In the genomic region with DNA sequence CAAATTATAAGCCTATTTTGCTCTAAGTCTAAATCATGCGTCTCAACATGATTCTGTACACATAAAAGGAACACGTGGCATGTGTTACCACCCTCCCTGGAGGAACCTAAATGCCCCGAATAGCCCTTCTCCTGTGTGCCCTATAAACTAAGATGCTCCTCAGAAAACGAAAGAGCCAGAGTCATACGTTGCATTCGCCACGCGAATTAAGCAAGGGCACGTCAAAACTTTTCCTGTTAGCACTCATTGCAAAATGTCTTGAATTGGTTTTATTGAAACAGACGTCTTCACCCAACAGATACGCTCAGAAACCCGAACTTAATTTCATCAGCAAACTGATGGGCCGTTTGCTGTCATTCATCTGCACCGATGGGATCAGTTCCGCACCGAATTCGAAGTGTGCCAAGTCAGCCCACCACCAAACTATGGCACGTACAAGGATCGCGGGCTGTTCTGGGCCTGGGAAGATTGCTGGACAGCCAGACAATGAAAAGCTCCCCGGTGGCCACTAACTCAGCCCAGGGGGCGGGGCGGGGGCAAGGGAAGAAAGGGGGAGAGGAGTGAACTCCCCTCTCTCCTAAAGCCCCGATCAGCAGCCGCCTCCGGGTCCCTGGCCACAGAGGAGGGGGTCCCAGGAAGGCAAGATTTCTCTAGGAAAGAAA, we compare ENCODE assay signal across 8 mouse cellular contexts. TPM values are rescaled to one million over a fixed set of nuclear protein-coding genes. Genes with fewer than 3 reads are reported as not detected.
A peak's percentile ranks its signal among the peaks of the same experiment; 100 is the strongest.
DNase-seq lines count a peak whose midpoint lies in the region; ATAC-seq and TF ChIP-seq lines count a peak whose summit lies in the region.

No protein-coding gene starts in this region.

- H3K9me3 ChIP-seq in heart, embryonic 11.5 days (replicated peaks; ENCODE audit: control insufficient read depth, low read length) = no peaks in the 10 kb centered on the region
- H3K9me3 ChIP-seq in midbrain, embryonic 12.5 days = no peaks in the 10 kb centered on the region

- TF ChIP-seq CTCF in layer of hippocampus, adult 2 months (conservative IDR thresholded peaks at IDR 0.05) = no peak

- H3K36me3 ChIP-seq in heart, embryonic 11.5 days (ENCODE audit: control insufficient read depth, insufficient read depth, low read length) = no peaks in the 10 kb centered on the region
- 0 out of 2 replicates have a peak, but pooled peaks cover 3% of the 10 kb centered on the region for H3K36me3 ChIP-seq in midbrain, embryonic 12.5 days

- H3K9ac ChIP-seq in heart, embryonic 11.5 days (ENCODE audit: low read depth, low read length) = peak overlapping the region; percentile 90
- peak overlapping the region; percentile 77 for H3K9ac ChIP-seq in midbrain, embryonic 12.5 days (replicated peaks)

- peak overlapping the region; percentile 70 for H3K4me3 ChIP-seq in layer of hippocampus, adult 2 months
- peak overlapping the region; percentile 89 for H3K4me3 ChIP-seq in heart, embryonic 11.5 days (ENCODE audit: low read depth, low read length)
- H3K4me3 ChIP-seq in midbrain, embryonic 12.5 days = peak overlapping the region; percentile 77

- ATAC-seq in heart, embryonic 11.5 days (replicated peaks; ENCODE audit: insufficient number of reproducible peaks, low FRiP score, low TSS enrichment) = peak; percentile 31; the same call in 1 of the 2 replicates
- ATAC-seq in midbrain, embryonic 12.5 days (ENCODE audit: low FRiP score, low read depth) = peak; percentile 20; the same call in 1 of the 2 replicates

- no peak for DNase-seq in layer of hippocampus, adult 2 months (ENCODE audit: low spot score in 2 of 2)
- no peak for DNase-seq in layer of hippocampus, adult 8-10 months (ENCODE audit: low spot score in 2 of 2)
- DNase-seq in cerebellum, postnatal 14 days = peak; percentile 42 to 48
- DNase-seq in kidney, postnatal 14 days = peak; percentile 50
- peak; percentile 56 for DNase-seq in urinary bladder, postnatal 14 days (ENCODE audit: low spot score)
- no peak for DNase-seq in layer of hippocampus, adult 18-20 months (ENCODE audit: low spot score in 2 of 2)

- H3K4me2 ChIP-seq in heart, embryonic 11.5 days = peak overlapping the region; percentile 90
- H3K4me2 ChIP-seq in midbrain, embryonic 12.5 days (replicated peaks) = peak overlapping the region; percentile 93

- peak overlapping the region; percentile 72; the same call in 1 of the 2 replicates for H3K27ac ChIP-seq in layer of hippocampus, adult 2 months
- H3K27ac ChIP-seq in heart, embryonic 11.5 days (ENCODE audit: low read depth, low read length) = peak overlapping the region; percentile 92
- peak overlapping the region; percentile 84 for H3K27ac ChIP-seq in midbrain, embryonic 12.5 days (replicated peaks)

- no peaks in the 10 kb centered on the region for H3K27me3 ChIP-seq in heart, embryonic 11.5 days (ENCODE audit: control insufficient read depth, insufficient read depth, low read length)
- H3K27me3 ChIP-seq in midbrain, embryonic 12.5 days = peaks cover 11% of the 10 kb centered on the region; the same call in 1 of the 2 replicates

- peaks cover 3% of the 10 kb centered on the region; the same call in 1 of the 2 replicates for H3K4me1 ChIP-seq in heart, embryonic 11.5 days (ENCODE audit: control insufficient read depth, insufficient read depth, low read length)
- H3K4me1 ChIP-seq in midbrain, embryonic 12.5 days = peaks cover 26% of the 10 kb centered on the region

- 2% methylated on average over 26 of the region's 26 CpGs for WGBS in heart, embryonic 11.5 days (ENCODE audit: insufficient replicate concordance)
- whole genome bisulfite sequencing in midbrain, embryonic 12.5 days = under 1% methylated on average over 26 of the region's 26 CpGs

RNA-seq across cellular contexts. Expression of a gene that starts 1.2 kb away (rescaled TPM):
- total RNA-seq in layer of hippocampus, adult 2 months (2021) = 10 to 100 TPM; 11.6 to 12.2 TPM
- 10 to 100 TPM in 3 of 4 experiments, 1 to 10 TPM in 1; 9.2 to 12.2 (median 10.6) TPM for total RNA-seq in layer of hippocampus, adult 8-10 months (2022)
- polyA plus RNA-seq in heart, embryonic 11.5 days (2014; fragmentation: Nextera tagmentation; extraction: Ambion mirVana) = 21.6 and 24.8 TPM in 2 replicates
- 56.9 and 69.4 TPM in 2 replicates for polyA plus RNA-seq in midbrain, embryonic 12.5 days (2016; fragmentation: Nextera tagmentation; extraction: Ambion mirVana)
- total RNA-seq in layer of hippocampus, adult 18-20 months (2021) = 10 to 100 TPM; 10.1 to 12.4 TPM

RNA-seq across cellular contexts. Expression of a gene that starts 9.0 kb away (rescaled TPM):
- total RNA-seq in layer of hippocampus, adult 2 months (2021) = 10 to 100 TPM; 28.6 to 29.4 TPM
- 10 to 100 TPM; 24.5 to 33.1 (median 31.1) TPM for total RNA-seq in layer of hippocampus, adult 8-10 months (2022)
- polyA plus RNA-seq in heart, embryonic 11.5 days (2014; fragmentation: Nextera tagmentation; extraction: Ambion mirVana) = 108 and 110 TPM in 2 replicates
- 98.8 and 113 TPM in 2 replicates for polyA plus RNA-seq in midbrain, embryonic 12.5 days (2016; fragmentation: Nextera tagmentation; extraction: Ambion mirVana)
- 10 to 100 TPM; 31.8 to 32.6 TPM for total RNA-seq in layer of hippocampus, adult 18-20 months (2021)

Comparison
In these comparisons a context has a peak if more than half of its experiments do, and no peak if none do; other contexts are left out.
1. DNase-seq: peak in cerebellum, postnatal 14 days (2 of 2), kidney, postnatal 14 days (single experiment) and urinary bladder, postnatal 14 days (single experiment); none in layer of hippocampus, adult 2 months (0 of 2), layer of hippocampus, adult 8-10 months (0 of 2) and layer of hippocampus, adult 18-20 months (0 of 2).
2. Peak in every context shown above with its lines, with median percentiles within 50 percentile points of each other: H3K27ac ChIP-seq and H3K4me3 ChIP-seq.